Mouse (Mus musculus): ENCODE results near the gene Tmem210.
"Not testable (repeated sequence)": the region's sequence is repeated elsewhere in the genome, so short reads cannot be mapped to it uniquely, and the experiment has no call there.

Gene Tmem210

GRCm38 (mm10) chr2:25287927-25288649 is at the start of gene Tmem210:
Gene Tmem210, plus strand, starts transcription at chr2:25288145.
- no peak for DNase-seq (ENCODE audit: low spot score in 2 of 2)

DNA sequence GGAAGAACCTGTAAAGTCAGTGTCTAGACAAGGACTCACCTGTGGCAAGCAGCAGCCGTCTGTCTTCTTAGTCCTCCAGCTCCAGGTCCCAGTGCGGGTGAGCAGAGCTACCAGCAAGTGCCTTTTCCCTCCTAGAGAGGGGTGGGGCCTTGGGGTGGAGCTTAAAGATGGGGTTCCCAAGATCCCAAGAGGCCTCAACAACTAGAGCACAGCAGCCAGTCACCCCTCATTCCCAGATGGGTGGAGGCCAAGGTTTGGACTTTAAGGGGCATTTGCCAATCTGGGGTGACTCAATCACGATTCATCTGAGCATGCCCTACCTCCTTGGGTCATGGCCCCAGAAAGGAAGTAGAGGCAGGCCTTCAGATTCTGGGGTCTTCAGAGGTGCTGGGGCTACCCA is 48.2 kb upstream of the Tmem210 start:
- DNase-seq (ENCODE audit: low spot score in 2 of 2) = no peak

- no peak for DNase-seq (ENCODE audit: low spot score in 2 of 2)
These were observed 47.6 kb upstream of the Tmem210 start for GRCm38 (mm10) chr2:25240310-25240709.

GRCm38 (mm10) chr2:25240723-25241437 is 47.1 kb upstream of the Tmem210 start:
- DNase-seq (ENCODE audit: low spot score in 2 of 2) = peak in 1 of 2 experiments; percentile 18

GRCm38 (mm10) chr2:25241438-25241775 is 46.5 kb upstream of the Tmem210 start:
- DNase-seq (ENCODE audit: low spot score in 2 of 2) = no peak

GRCm38 (mm10) chr2:25242101-25242506 is 45.8 kb upstream of the Tmem210 start, which contains the start of the genes Rnf208 and Cysrt1:
Gene Rnf208, plus strand, starts transcription at chr2:25242255.
Gene Cysrt1, minus strand, starts transcription at chr2:25242452.
- no peak for DNase-seq (ENCODE audit: low spot score in 2 of 2)

- DNase-seq (ENCODE audit: low spot score in 2 of 2) = no peak
These were observed 44.6 kb upstream of the Tmem210 start for GRCm38 (mm10) chr2:25243342-25243741.

GRCm38 (mm10) chr2:25244144-25244543 is 43.8 kb upstream of the Tmem210 start:
- DNase-seq (ENCODE audit: low spot score in 2 of 2) = no peak

- DNase-seq (ENCODE audit: low spot score in 2 of 2) = no peak
These were observed 41.5 kb upstream of the Tmem210 start, which contains the start of gene AL732309.1 for GRCm38 (mm10) chr2:25246183-25247072. Gene AL732309.1, minus strand, starts transcription at chr2:25246863.

GRCm38 (mm10) chr2:25252331-25252730 is 35.6 kb upstream of the Tmem210 start:
- DNase-seq (ENCODE audit: low spot score in 2 of 2) = no peak

DNA sequence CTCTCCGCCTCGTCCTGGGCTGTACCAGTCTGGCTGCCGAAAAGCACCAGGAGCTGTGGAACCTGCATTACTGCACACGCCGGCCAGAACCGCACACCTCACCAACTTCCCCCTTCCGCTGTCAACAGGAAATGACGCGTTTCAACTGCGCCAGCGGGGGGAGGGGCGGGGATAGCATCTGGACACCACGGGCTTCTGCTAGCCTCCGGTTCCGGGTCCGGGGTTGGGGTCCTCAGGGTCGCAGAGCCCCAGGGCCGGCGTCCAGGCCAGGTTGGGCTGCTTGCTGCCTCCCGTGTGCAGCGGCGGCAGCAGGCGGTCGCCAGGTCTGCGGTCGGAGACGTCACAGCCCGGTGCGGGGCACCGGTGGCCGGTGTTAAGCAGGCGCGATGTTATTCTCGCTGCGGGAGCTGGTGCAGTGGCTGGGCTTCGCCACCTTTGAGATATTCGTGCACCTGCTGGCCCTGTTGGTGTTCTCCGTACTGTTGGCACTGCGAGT is 32.6 kb upstream of the Tmem210 start, which contains the start of gene Tmem203:
Tmem203 (plus strand) TSS at position 156 of the 496 bp plus-strand sequence.
- DNase-seq (ENCODE audit: low spot score in 2 of 2) = peak; percentile 86 to 88

DNA sequence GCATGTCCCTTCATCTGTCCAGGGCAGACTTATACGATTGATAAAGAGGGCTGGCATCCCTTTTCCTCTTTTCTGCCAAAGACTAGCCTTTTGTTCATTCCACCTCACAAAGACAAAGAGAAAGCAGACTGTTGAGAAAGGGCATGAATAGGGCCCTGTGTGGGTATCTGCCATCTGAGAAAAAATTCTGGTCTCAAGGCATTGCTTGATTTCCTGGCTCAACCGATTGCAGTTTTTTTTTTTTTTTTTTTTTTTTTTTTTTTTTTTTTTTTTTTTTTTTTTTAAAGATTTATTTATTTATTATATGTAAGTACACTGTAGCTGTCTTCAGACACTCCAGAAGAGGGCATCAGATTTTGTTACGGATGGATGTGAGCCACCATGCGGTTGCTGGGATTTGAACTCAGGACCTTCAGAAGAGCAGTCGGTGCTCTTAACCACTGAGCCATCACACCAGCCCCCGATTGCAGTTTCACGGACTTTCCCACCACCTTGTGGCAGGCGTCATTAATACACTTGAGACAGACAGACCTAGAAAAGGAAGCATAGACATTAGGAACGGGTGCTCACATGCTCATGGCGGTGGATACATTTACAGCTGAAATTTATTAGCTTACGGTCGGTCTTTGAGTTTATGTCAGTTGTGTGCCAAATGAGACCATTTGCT is 31.4 kb upstream of the Tmem210 start:
- peak; percentile 57 to 75 for DNase-seq (ENCODE audit: low spot score in 2 of 2)

DNA sequence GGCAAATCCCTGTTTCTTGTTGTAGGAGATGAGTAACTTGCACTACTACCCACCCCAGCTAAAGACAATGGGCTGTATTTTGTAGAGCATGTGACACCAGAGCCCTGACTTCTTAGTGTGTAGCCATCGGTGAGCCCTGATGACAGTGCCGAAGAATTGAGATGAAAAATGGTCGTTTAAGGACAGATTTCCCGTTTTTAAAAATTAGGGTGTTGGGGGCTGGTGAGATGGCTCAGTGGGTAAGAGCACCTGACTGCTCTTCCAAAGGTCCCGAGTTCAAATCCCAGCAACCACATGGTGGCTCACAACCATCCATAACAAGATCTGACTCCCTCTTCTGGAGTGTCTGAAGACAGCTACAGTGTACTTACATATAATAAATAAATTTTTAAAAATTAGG is 30.7 kb upstream of the Tmem210 start:
- not testable (repeated sequence) for DNase-seq (ENCODE audit: low spot score in 2 of 2)

DNA sequence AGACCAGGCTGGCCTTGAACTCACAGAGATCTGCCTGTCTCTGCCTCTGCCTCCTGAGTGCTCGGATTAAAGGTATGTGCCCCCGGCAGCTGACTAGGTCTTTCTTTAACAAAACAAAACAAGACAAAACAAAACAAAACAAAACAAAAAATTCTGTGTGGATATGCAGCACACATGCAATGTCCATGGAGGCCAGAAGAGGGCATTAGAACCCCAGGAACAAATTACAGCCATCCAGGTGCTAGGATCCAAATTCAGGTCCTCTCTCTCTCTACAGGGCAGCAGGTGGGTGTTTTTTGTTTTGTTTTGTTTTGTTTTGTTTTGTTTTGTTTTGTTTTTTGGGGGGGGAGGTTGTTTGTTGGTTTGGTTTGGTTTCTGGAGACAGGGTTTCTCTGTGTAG is 29.1 kb upstream of the Tmem210 start:
- DNase-seq (ENCODE audit: low spot score in 2 of 2) = no peak

DNA sequence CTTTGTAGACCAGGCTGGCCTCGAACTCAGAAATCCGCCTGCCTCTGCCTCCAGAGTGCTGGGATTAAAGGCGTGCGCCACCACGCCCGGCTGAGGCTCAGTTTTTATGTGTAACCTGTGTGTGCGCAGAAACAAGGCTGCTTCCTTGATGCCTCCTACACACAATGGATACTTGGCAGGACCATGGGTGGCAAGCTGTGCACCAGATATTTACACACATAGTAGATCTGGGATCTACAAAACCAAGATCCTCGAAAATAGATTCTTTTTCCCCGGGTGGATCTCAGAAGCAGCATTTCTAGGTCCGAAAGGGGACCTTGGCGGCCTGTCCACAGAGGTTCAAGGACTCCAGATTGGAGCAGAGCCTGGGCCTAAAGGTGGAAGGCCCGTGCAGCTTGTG is 26.1 kb upstream of the Tmem210 start:
- DNase-seq (ENCODE audit: low spot score in 2 of 2) = no peak

GRCm38 (mm10) chr2:25262291-25262767 is 25.6 kb upstream of the Tmem210 start, which contains the start of gene Tprn:
Gene Tprn, plus strand, starts transcription at chr2:25262618.
- DNase-seq (ENCODE audit: low spot score in 2 of 2) = peak; percentile 93 to 94

GRCm38 (mm10) chr2:25262795-25263622 is 24.9 kb upstream of the Tmem210 start:
- DNase-seq (ENCODE audit: low spot score in 2 of 2) = peak in 1 of 2 experiments; percentile 49

GRCm38 (mm10) chr2:25263623-25264285 is 24.2 kb upstream of the Tmem210 start:
- DNase-seq (ENCODE audit: low spot score in 2 of 2) = no peak

GRCm38 (mm10) chr2:25264286-25264660 is 23.7 kb upstream of the Tmem210 start:
- no peak for DNase-seq (ENCODE audit: low spot score in 2 of 2)

DNA sequence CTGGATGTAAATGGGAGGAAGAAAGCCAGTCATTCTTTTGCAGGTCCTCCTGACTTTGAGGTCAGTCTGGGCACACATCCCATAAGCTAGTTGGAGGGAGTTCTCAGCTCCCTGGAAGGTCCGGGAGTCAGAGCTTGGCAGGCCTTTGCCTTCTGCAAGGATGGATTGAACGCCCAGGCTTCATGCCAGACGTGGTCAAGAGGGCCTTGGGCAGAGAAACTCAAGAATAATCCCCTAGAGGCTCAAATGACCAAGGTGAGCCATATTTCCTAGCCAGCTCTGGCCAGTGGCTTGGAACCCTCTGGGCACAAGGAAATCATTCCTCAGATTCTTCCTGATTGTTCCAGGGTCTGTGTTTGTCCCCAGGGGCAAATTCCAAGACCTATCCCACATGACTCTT is 23.1 kb upstream of the Tmem210 start:
- no peak for DNase-seq (ENCODE audit: low spot score in 2 of 2)

Measured in natural killer cell, adult 2 months (primary cell).